Mouse (Mus musculus) heart, adult 9 months (tissue): ENCODE data around the gene Zbtb43.

ENCODE experiments used
- DNase-seq, 2 experiments: peaks; one replicate each; pipeline ENCODE4 v3.0.0; 2022; ENCODE audit warnings: low spot score in 2 of 2

Zbtb43 gene

GRCm38 (mm10) chr2:33454816-33455215, 13.5 kb downstream of the Zbtb43 start:
- DNase-seq: no peak

GRCm38 (mm10) chr2:33453476-33453875, 14.9 kb downstream of the Zbtb43 start:
- DNase-seq: no peak

GRCm38 (mm10) chr2:33452721-33453120, 15.6 kb downstream of the Zbtb43 start:
- DNase-seq: no peak

GRCm38 (mm10) chr2:33452140-33452539, 16.2 kb downstream of the Zbtb43 start:
- DNase-seq: peak in 1 of 2 experiments; percentile 25

GRCm38 (mm10) chr2:33451038-33451978, 17.1 kb downstream of the Zbtb43 start:
- no peak for DNase-seq

- no peak for DNase-seq
Observed at GRCm38 (mm10) chr2:33449119-33449873, 19.1 kb downstream of the Zbtb43 start.

GRCm38 (mm10) chr2:33446796-33447195, 21.6 kb downstream of the Zbtb43 start:
- DNase-seq: no peak

GRCm38 (mm10) chr2:33445741-33446140, 22.6 kb downstream of the Zbtb43 start:
- DNase-seq: no peak

- no peak for DNase-seq
Observed at GRCm38 (mm10) chr2:33444862-33445261, 23.5 kb downstream of the Zbtb43 start.

- peak; percentile 83 to 92 for DNase-seq
Observed at GRCm38 (mm10) chr2:33444358-33444757, 24.0 kb downstream of the Zbtb43 start.

- no peak for DNase-seq
Observed at GRCm38 (mm10) chr2:33442701-33443100, 25.7 kb downstream of the Zbtb43 start.

- no peak for DNase-seq
Observed at GRCm38 (mm10) chr2:33440893-33441292, 27.5 kb downstream of the Zbtb43 start.

- DNase-seq: no peak
Observed at GRCm38 (mm10) chr2:33439980-33440670, 28.2 kb downstream of the Zbtb43 start.

- no peak for DNase-seq
Observed at GRCm38 (mm10) chr2:33439471-33439881, 28.9 kb downstream of the Zbtb43 start.

- DNase-seq: no peak
Observed at GRCm38 (mm10) chr2:33438377-33438776, 30.0 kb downstream of the Zbtb43 start.

- DNase-seq: no peak
Observed at GRCm38 (mm10) chr2:33437184-33437583, 31.2 kb downstream of the Zbtb43 start.

GRCm38 (mm10) chr2:33436035-33436580, 32.3 kb downstream of the Zbtb43 start:
- DNase-seq: no peak

- DNase-seq: no peak
Observed at GRCm38 (mm10) chr2:33435036-33435650, 33.2 kb downstream of the Zbtb43 start.

GRCm38 (mm10) chr2:33432877-33433276, 35.5 kb downstream of the Zbtb43 start:
- DNase-seq: no peak

GRCm38 (mm10) chr2:33430771-33431699, 37.3 kb downstream of the Zbtb43 start, which contains the start of gene Zbtb34:
Gene Zbtb34 (minus strand): TSS chr2:33431324.
- peak; percentile 53 to 69 for DNase-seq
